ENCODE assay signal across 22 mouse cellular contexts in genomic region chr5:121767564-121767963, GRCm38 (mm10). TPM values are rescaled to one million over a fixed set of nuclear protein-coding genes. Genes with fewer than 3 reads are reported as not detected.
DNase-seq lines count a peak whose midpoint lies in the region; ATAC-seq and TF ChIP-seq lines count a peak whose summit lies in the region.
"Had no signal": no experiment of that assay in that cellular context is flagged by ENCODE, and none has a peak within 500 bp of the region (broad histone marks: within the 10 kb centered on the region; RNA-seq: fewer than 3 reads in every experiment).

No protein-coding gene starts in this region.

- H3K79me2 ChIP-seq in myocyte (ENCODE audit: control insufficient read depth, insufficient read depth) = peaks cover 51% of the 10 kb centered on the region

- no peak for TF ChIP-seq POLR2A in myocyte (IDR thresholded peaks at IDR 0.05; ENCODE audit: insufficient read length, low read depth)

- H3K27ac ChIP-seq in midbrain, embryonic 11.5 days (ENCODE audit: low read depth, low read length) = no peak overlapping the region
- H3K27ac ChIP-seq in midbrain, embryonic 10.5 days (replicated peaks) = no peak overlapping the region
- H3K27ac ChIP-seq: embryonic facial prominence, embryonic 13.5 days; embryonic facial prominence, embryonic 15.5 days; forebrain, embryonic 10.5 days; forebrain, embryonic 12.5 days had no signal

- H3K4me3 ChIP-seq in midbrain, embryonic 11.5 days (ENCODE audit: low read depth, low read length) = no peak overlapping the region
- no peak overlapping the region for H3K4me3 ChIP-seq in midbrain, embryonic 10.5 days
- H3K4me3 ChIP-seq in myocyte = no peak overlapping the region
- H3K4me3 ChIP-seq: embryonic facial prominence, embryonic 13.5 days; embryonic facial prominence, embryonic 15.5 days; erythroblast, embryonic 14.5 days; forebrain, embryonic 10.5 days; forebrain, embryonic 12.5 days had no signal

- WGBS in midbrain, embryonic 11.5 days = 80% methylated on average over 2 of the region's 2 CpGs
- WGBS in midbrain, embryonic 10.5 days = 91% methylated on average over 2 of the region's 2 CpGs

- no peak for ATAC-seq in midbrain, embryonic 11.5 days (ENCODE audit: low FRiP score)
- ATAC-seq: forebrain, embryonic 14.5 days; forebrain, embryonic 16.5 days had no signal

- no peaks in the 10 kb centered on the region for H3K27me3 ChIP-seq in midbrain, embryonic 11.5 days (ENCODE audit: control insufficient read depth, insufficient read depth, low read length)
- H3K27me3 ChIP-seq in midbrain, embryonic 10.5 days (ENCODE audit: low read depth, poor library complexity, severe bottlenecking) = no peaks in the 10 kb centered on the region
- no peaks in the 10 kb centered on the region for H3K27me3 ChIP-seq in myocyte (ENCODE audit: control insufficient read depth, insufficient read depth, insufficient read length)
- H3K27me3 ChIP-seq: embryonic facial prominence, embryonic 13.5 days; embryonic facial prominence, embryonic 15.5 days; forebrain, embryonic 12.5 days had no signal

- H3K9me3 ChIP-seq in midbrain, embryonic 11.5 days (ENCODE audit: control insufficient read depth, low read length) = no peaks in the 10 kb centered on the region
- H3K9me3 ChIP-seq in midbrain, embryonic 10.5 days (replicated peaks) = no peaks in the 10 kb centered on the region
- H3K9me3 ChIP-seq: embryonic facial prominence, embryonic 13.5 days; embryonic facial prominence, embryonic 15.5 days; forebrain, embryonic 10.5 days; forebrain, embryonic 12.5 days had no signal

- no peaks in the 10 kb centered on the region for H3K4me1 ChIP-seq in midbrain, embryonic 11.5 days (ENCODE audit: control insufficient read depth, insufficient read depth, low read length)
- no peaks in the 10 kb centered on the region for H3K4me1 ChIP-seq in midbrain, embryonic 10.5 days
- H3K4me1 ChIP-seq: embryonic facial prominence, embryonic 15.5 days; forebrain, embryonic 10.5 days; forebrain, embryonic 12.5 days had no signal

- 0 out of 2 replicates have a peak, but pooled peaks cover 2% of the 10 kb centered on the region for H3K36me3 ChIP-seq in midbrain, embryonic 11.5 days (ENCODE audit: control insufficient read depth, insufficient read depth, low read length)
- peaks cover 58% of the 10 kb centered on the region for H3K36me3 ChIP-seq in midbrain, embryonic 10.5 days
- H3K36me3 ChIP-seq in myocyte (ENCODE audit: control insufficient read depth, insufficient read depth) = peaks cover 19% of the 10 kb centered on the region

- DNase-seq in midbrain, embryonic 11.5 days (ENCODE audit: low spot score, missing footprints) = peak; percentile 37
- DNase-seq in midbrain, embryonic 10.5 days (ENCODE audit: low spot score) = no peak
- peak; percentile 9 for DNase-seq in induced T-regulatory cell, adult 2 months (ENCODE audit: low read depth)
- DNase-seq in thymus, postnatal 14 days = no peak
- DNase-seq: adrenal gland, adult 2 months; adrenal gland, postnatal 10 days; adrenal gland, postnatal 25 days; cerebellum, adult 11 months; cerebellum, adult 18-20 months; cerebellum, adult 8-10 months; cerebellum, adult 9-11 months; cerebellum, postnatal 14 days; cerebellum, postnatal 36 days; embryo, embryonic 11 days had no signal

- no peak overlapping the region for H3ac ChIP-seq in myocyte (ENCODE audit: control insufficient read depth, insufficient read length)

- no peak overlapping the region for H3K4me2 ChIP-seq in midbrain, embryonic 11.5 days
- no peak overlapping the region for H3K4me2 ChIP-seq in myocyte (ENCODE audit: low read depth)
- H3K4me2 ChIP-seq: embryonic facial prominence, embryonic 13.5 days; embryonic facial prominence, embryonic 15.5 days; forebrain, embryonic 12.5 days had no signal

- no peak overlapping the region for H3K9ac ChIP-seq in midbrain, embryonic 11.5 days (ENCODE audit: low read length)
- H3K9ac ChIP-seq: embryonic facial prominence, embryonic 13.5 days; embryonic facial prominence, embryonic 15.5 days; forebrain, embryonic 12.5 days had no signal

TF ChIP-seq in myocyte, 11 proteins besides CTCF, POLR2A, EP300 and RAD21:
- TF ChIP-seq POLR2AphosphoS2 (IDR thresholded peaks at IDR 0.05; ENCODE audit: insufficient read length, low read depth) = no peak
- peak in 2 of 3 experiments; percentile 59 to 71 for TF ChIP-seq MYOD1 (IDR thresholded peaks at IDR 0.05; ENCODE audit: control insufficient read depth in 1 of 3, insufficient read length in 2 of 3, low read depth in 2 of 3)
- TF ChIP-seq USF1 (IDR thresholded peaks at IDR 0.05; ENCODE audit: low read depth) = no peak

RNA-seq across cellular contexts. Expression of gene Atxn2, which starts 56.4 kb away (rescaled TPM):
- polyA plus RNA-seq in midbrain, embryonic 11.5 days (2014; fragmentation: Nextera tagmentation; extraction: Ambion mirVana) = 59.2 and 66.8 TPM in 2 replicates
- polyA plus RNA-seq in midbrain, embryonic 10.5 days (2016; fragmentation: Nextera tagmentation; extraction: Ambion mirVana) = 36.6 and 37.3 TPM in 2 replicates
- polyA plus RNA-seq in myocyte (2012; fragmentation: generic; extraction: Trizol) = 95.3 TPM

Comparison
In these comparisons a context has a peak if more than half of its experiments do, and no peak if none do; other contexts are left out.
1. DNase-seq: peak in midbrain, embryonic 11.5 days (single experiment) and induced T-regulatory cell, adult 2 months (single experiment); none in midbrain, embryonic 10.5 days (single experiment) and thymus, postnatal 14 days (single experiment).